In genomic region chr12:85330153-85330552, GRCm38 (mm10) we compare ENCODE assay signal across 21 mouse cellular contexts. TPM values are rescaled to one million over a fixed set of nuclear protein-coding genes. Genes with fewer than 3 reads are reported as not detected.
DNase-seq lines count a peak whose midpoint lies in the region; ATAC-seq and TF ChIP-seq lines count a peak whose summit lies in the region.
"Had no signal": no experiment of that assay in that cellular context is flagged by ENCODE, and none has a peak within 500 bp of the region (broad histone marks: within the 10 kb centered on the region; RNA-seq: fewer than 3 reads in every experiment).

No protein-coding gene starts in this region.

- no peak overlapping the region for H3K9ac ChIP-seq in liver, adult 2 months (ENCODE audit: low read depth, low read length)
- no peak overlapping the region for H3K9ac ChIP-seq in liver, embryonic 11.5 days (ENCODE audit: low read depth, low read length)
- H3K9ac ChIP-seq in midbrain, embryonic 14.5 days (replicated peaks; ENCODE audit: low read length), result no peak overlapping the region
- H3K9ac ChIP-seq: embryonic facial prominence, embryonic 15.5 days; forebrain, embryonic 15.5 days; hindbrain, embryonic 13.5 days; liver, embryonic 13.5 days; neural tube, embryonic 13.5 days had no signal

- no peaks in the 10 kb centered on the region for H3K9me3 ChIP-seq in liver, embryonic 11.5 days (ENCODE audit: control insufficient read depth, low read length)
- no peaks in the 10 kb centered on the region for H3K9me3 ChIP-seq in midbrain, embryonic 14.5 days (ENCODE audit: control insufficient read depth, low read length)
- H3K9me3 ChIP-seq: embryonic facial prominence, embryonic 15.5 days; forebrain, embryonic 15.5 days; hindbrain, embryonic 13.5 days; liver, embryonic 13.5 days; neural tube, embryonic 13.5 days had no signal

- no peaks in the 10 kb centered on the region for H3K79me2 ChIP-seq in liver, adult 2 months (ENCODE audit: control insufficient read depth, insufficient read depth, low read length)

- ATAC-seq in liver, embryonic 11.5 days (replicated peaks; ENCODE audit: low FRiP score), result no peak
- no peak for ATAC-seq in erythroid progenitor cell, adult 5-6 weeks (replicated peaks; ENCODE audit: low FRiP score, poor library complexity, severe bottlenecking)
- ATAC-seq in midbrain, embryonic 14.5 days (ENCODE audit: low FRiP score, low TSS enrichment), result no peak
- ATAC-seq: forebrain, embryonic 15.5 days had no signal

- H3K4me2 ChIP-seq in liver, embryonic 11.5 days, result no peak overlapping the region
- no peak overlapping the region for H3K4me2 ChIP-seq in midbrain, embryonic 14.5 days (ENCODE audit: low read length)
- H3K4me2 ChIP-seq: embryonic facial prominence, embryonic 15.5 days; forebrain, embryonic 15.5 days; heart, embryonic 11.5 days; hindbrain, embryonic 13.5 days; liver, embryonic 13.5 days; neural tube, embryonic 13.5 days had no signal

- WGBS in liver, adult 2 months, result 56% methylated on average over 7 of the region's 7 CpGs
- 86% methylated on average over 7 of the region's 7 CpGs for WGBS in liver, embryonic 11.5 days
- WGBS in midbrain, embryonic 14.5 days, result 93% methylated on average over 7 of the region's 7 CpGs

- TF ChIP-seq CTCF in liver, adult 2 months (IDR thresholded peaks at IDR 0.05; ENCODE audit: low read depth, low read length), result no peak

- no peak overlapping the region for H3K27ac ChIP-seq in liver, adult 2 months (replicated peaks; ENCODE audit: insufficient read depth, low read depth, low read length)
- no peak overlapping the region for H3K27ac ChIP-seq in liver, embryonic 11.5 days (ENCODE audit: low read depth, low read length)
- H3K27ac ChIP-seq in midbrain, embryonic 14.5 days (replicated peaks; ENCODE audit: low read depth, low read length), result no peak overlapping the region
- H3K27ac ChIP-seq: embryonic facial prominence, embryonic 15.5 days; forebrain, embryonic 15.5 days; hindbrain, embryonic 13.5 days; liver, embryonic 13.5 days; neural tube, embryonic 13.5 days had no signal

- DNase-seq in liver, adult 2 months (ENCODE audit: extremely low read depth, low read depth, low spot score), result peak; percentile 71
- no peak for DNase-seq in liver, embryonic 11.5 days (ENCODE audit: low spot score)
- DNase-seq in 416B (ENCODE audit: low read depth), result peak; percentile 79
- peak; percentile 17 for DNase-seq in Muller cell, postnatal 12 days (ENCODE audit: inconsistent ontology term)
- peak; percentile 67 for DNase-seq in fibroblast of lung, adult 2 months (ENCODE audit: low read depth)
- no peak for DNase-seq in midbrain, embryonic 14.5 days
- DNase-seq: cerebellum, adult 11 months; cerebellum, postnatal 14 days; embryo, embryonic 11 days; heart, postnatal 14 days; layer of hippocampus, postnatal 36 days; liver, embryonic 13.5 days; thymus, postnatal 14 days had no signal

- H3K27me3 ChIP-seq in liver, adult 2 months (ENCODE audit: control insufficient read depth, insufficient read depth, low read length), result no peaks in the 10 kb centered on the region
- no peaks in the 10 kb centered on the region for H3K27me3 ChIP-seq in liver, embryonic 11.5 days (replicated peaks; ENCODE audit: control insufficient read depth, insufficient read depth, low read length)
- no peaks in the 10 kb centered on the region for H3K27me3 ChIP-seq in midbrain, embryonic 14.5 days (ENCODE audit: control insufficient read depth, insufficient read depth, low read length)
- H3K27me3 ChIP-seq: CH12.LX; embryonic facial prominence, embryonic 15.5 days; forebrain, embryonic 15.5 days; hindbrain, embryonic 13.5 days; liver, embryonic 13.5 days; neural tube, embryonic 13.5 days had no signal

- H3K36me3 ChIP-seq in liver, adult 2 months (ENCODE audit: control insufficient read depth, insufficient read depth, low read length), result peaks cover 62% of the 10 kb centered on the region
- H3K36me3 ChIP-seq in liver, embryonic 11.5 days (ENCODE audit: control insufficient read depth, insufficient read depth, low read length), result peaks cover 40% of the 10 kb centered on the region
- H3K36me3 ChIP-seq in midbrain, embryonic 14.5 days (ENCODE audit: control insufficient read depth, insufficient read depth, low read length), result peaks cover 88% of the 10 kb centered on the region

- H3K4me3 ChIP-seq in liver, adult 2 months (ENCODE audit: insufficient read depth, low read depth, low read length), result no peak overlapping the region
- H3K4me3 ChIP-seq in liver, embryonic 11.5 days (ENCODE audit: low read depth, low read length), result no peak overlapping the region
- H3K4me3 ChIP-seq in midbrain, embryonic 14.5 days (replicated peaks; ENCODE audit: low read depth, low read length), result no peak overlapping the region
- H3K4me3 ChIP-seq: embryonic facial prominence, embryonic 15.5 days; forebrain, embryonic 15.5 days; hindbrain, embryonic 13.5 days; liver, embryonic 13.5 days; neural tube, embryonic 13.5 days had no signal

- TF ChIP-seq POLR2A in liver, adult 2 months (IDR thresholded peaks at IDR 0.05; ENCODE audit: extremely low read depth, insufficient read depth, low read length), result no peak

- no peaks in the 10 kb centered on the region for H3K4me1 ChIP-seq in liver, adult 2 months (ENCODE audit: control insufficient read depth, insufficient read depth, low read length)
- no peaks in the 10 kb centered on the region for H3K4me1 ChIP-seq in liver, embryonic 11.5 days (replicated peaks; ENCODE audit: control insufficient read depth, insufficient read depth, low read length)
- no peaks in the 10 kb centered on the region for H3K4me1 ChIP-seq in midbrain, embryonic 14.5 days (ENCODE audit: control insufficient read depth, insufficient read depth, low read length)
- H3K4me1 ChIP-seq: embryonic facial prominence, embryonic 15.5 days; forebrain, embryonic 15.5 days; hindbrain, embryonic 13.5 days; liver, embryonic 13.5 days; neural tube, embryonic 13.5 days had no signal

RNA-seq across cellular contexts. Expression of gene Nek9, which starts 9.0 kb away (rescaled TPM):
- total RNA-seq in liver, adult 2 months (2014; rRNA removed), result 17.0 and 19.1 TPM in 2 replicates
- polyA plus RNA-seq in liver, adult 2 months (2012; rRNA removed), result 13.7 and 14.0 TPM in 2 replicates
- polyA plus RNA-seq in liver, embryonic 11.5 days (2014; fragmentation: Nextera tagmentation; extraction: Ambion mirVana), result 7.2 and 9.4 TPM in 2 replicates
- 9.0 and 17.2 TPM in 2 replicates for total RNA-seq in erythroid progenitor cell, adult 5-6 weeks (2015; ENCODE audit: low replicate concordance)
- total RNA-seq in erythroid progenitor cell, adult 5-6 weeks (2017; ENCODE audit: low replicate concordance), result 7.9 and 15.5 TPM in 2 replicates
- polyA plus RNA-seq in midbrain, embryonic 14.5 days (2014; fragmentation: Nextera tagmentation; extraction: Ambion mirVana), result 8.0 and 10.3 TPM in 2 replicates

RNA-seq across cellular contexts. Expression of gene Zc2hc1c, which starts 41.8 kb away (rescaled TPM):
- 0.87 and 0.92 TPM in 2 replicates for total RNA-seq in liver, adult 2 months (2014; rRNA removed)
- 0.48 and 0.57 TPM in 2 replicates for polyA plus RNA-seq in liver, adult 2 months (2012; rRNA removed)
- polyA plus RNA-seq in liver, embryonic 11.5 days (2014; fragmentation: Nextera tagmentation; extraction: Ambion mirVana), result 0.43 and 0.49 TPM in 2 replicates
- total RNA-seq in erythroid progenitor cell, adult 5-6 weeks (2015; ENCODE audit: low replicate concordance), result not detected in 2 replicates
- total RNA-seq in erythroid progenitor cell, adult 5-6 weeks (2017; ENCODE audit: low replicate concordance), result not detected in 2 replicates
- 1.1 and 1.6 TPM in 2 replicates for polyA plus RNA-seq in midbrain, embryonic 14.5 days (2014; fragmentation: Nextera tagmentation; extraction: Ambion mirVana)
- total RNA-seq: monocyte, adult 5-6 weeks had no signal

RNA-seq across cellular contexts. Expression of gene Acyp1, which starts 41.9 kb away (rescaled TPM):
- 11.5 and 20.0 TPM in 2 replicates for total RNA-seq in liver, adult 2 months (2014; rRNA removed)
- 8.9 and 9.4 TPM in 2 replicates for polyA plus RNA-seq in liver, adult 2 months (2012; rRNA removed)
- polyA plus RNA-seq in liver, embryonic 11.5 days (2014; fragmentation: Nextera tagmentation; extraction: Ambion mirVana), result 88.3 and 92.2 TPM in 2 replicates
- 14.4 and 36.5 TPM in 2 replicates for total RNA-seq in erythroid progenitor cell, adult 5-6 weeks (2015; ENCODE audit: low replicate concordance)
- total RNA-seq in erythroid progenitor cell, adult 5-6 weeks (2017; ENCODE audit: low replicate concordance), result 13.9 TPM in 2 replicates
- polyA plus RNA-seq in midbrain, embryonic 14.5 days (2014; fragmentation: Nextera tagmentation; extraction: Ambion mirVana), result 56.5 and 63.7 TPM in 2 replicates

RNA-seq across cellular contexts. Expression of gene Tmed10, which starts 44.5 kb away (rescaled TPM):
- total RNA-seq in liver, adult 2 months (2014; rRNA removed), result 44.3 and 57.3 TPM in 2 replicates
- 151 and 152 TPM in 2 replicates for polyA plus RNA-seq in liver, adult 2 months (2012; rRNA removed)
- 271 and 278 TPM in 2 replicates for polyA plus RNA-seq in liver, embryonic 11.5 days (2014; fragmentation: Nextera tagmentation; extraction: Ambion mirVana)
- total RNA-seq in erythroid progenitor cell, adult 5-6 weeks (2015; ENCODE audit: low replicate concordance), result 85.9 and 101 TPM in 2 replicates
- 65.6 and 71.7 TPM in 2 replicates for total RNA-seq in erythroid progenitor cell, adult 5-6 weeks (2017; ENCODE audit: low replicate concordance)
- polyA plus RNA-seq in midbrain, embryonic 14.5 days (2014; fragmentation: Nextera tagmentation; extraction: Ambion mirVana), result 192 and 228 TPM in 2 replicates

RNA-seq across cellular contexts. Expression of gene Mlh3, which starts 59.8 kb away (rescaled TPM):
- 6.5 TPM in 2 replicates for total RNA-seq in liver, adult 2 months (2014; rRNA removed)
- polyA plus RNA-seq in liver, adult 2 months (2012; rRNA removed), result 2.8 and 3.3 TPM in 2 replicates
- 6.1 and 7.8 TPM in 2 replicates for polyA plus RNA-seq in liver, embryonic 11.5 days (2014; fragmentation: Nextera tagmentation; extraction: Ambion mirVana)
- 0.42 and 2.9 TPM in 2 replicates for total RNA-seq in erythroid progenitor cell, adult 5-6 weeks (2015; ENCODE audit: low replicate concordance)
- total RNA-seq in erythroid progenitor cell, adult 5-6 weeks (2017; ENCODE audit: low replicate concordance), result 0.15 and 4.0 TPM in 2 replicates
- polyA plus RNA-seq in midbrain, embryonic 14.5 days (2014; fragmentation: Nextera tagmentation; extraction: Ambion mirVana), result 9.4 and 10.2 TPM in 2 replicates

Comparison
In these comparisons a context has a peak if more than half of its experiments do, and no peak if none do; other contexts are left out.
1. DNase-seq: peak in liver, adult 2 months (single experiment), 416B (single experiment), Muller cell, postnatal 12 days (single experiment) and fibroblast of lung, adult 2 months (single experiment); none in liver, embryonic 11.5 days (single experiment) and midbrain, embryonic 14.5 days (single experiment).